Mouse (Mus musculus) olfactory bulb, adult 2 months (tissue): ENCODE measurements around the gene Ano9.

ENCODE experiments used
- CTCF ChIP-seq: fragments of 200-500 bp; IDR thresholded peaks from 2 replicates; pipeline ENCODE4 v1.5.1; 2012; ENCODE audit warnings: low read depth, mild to moderate bottlenecking, low read length, moderate library complexity; ENCODE audit not compliant: insufficient read depth
- POLR2A ChIP-seq: fragments of 200-500 bp; IDR thresholded peaks from 2 replicates; pipeline ENCODE4 v1.6.1; 2012; ENCODE audit warnings: mild to moderate bottlenecking, low read depth, low read length, moderate library complexity; ENCODE audit not compliant: insufficient read depth

GRCm38 (mm10) chr7:141122689-141123516, 5.3 kb upstream of the Ano9 start:
- no peak for TF ChIP-seq POLR2A
- no peak for TF ChIP-seq CTCF
